Mouse (Mus musculus): ENCODE data around the gene Mamstr. TPM values are rescaled to one million over a fixed set of nuclear protein-coding genes. Genes with fewer than 3 reads are reported as not detected.

The Mamstr gene
- polyA plus RNA-seq, 1 experiment, result 2.5 TPM

DNA sequence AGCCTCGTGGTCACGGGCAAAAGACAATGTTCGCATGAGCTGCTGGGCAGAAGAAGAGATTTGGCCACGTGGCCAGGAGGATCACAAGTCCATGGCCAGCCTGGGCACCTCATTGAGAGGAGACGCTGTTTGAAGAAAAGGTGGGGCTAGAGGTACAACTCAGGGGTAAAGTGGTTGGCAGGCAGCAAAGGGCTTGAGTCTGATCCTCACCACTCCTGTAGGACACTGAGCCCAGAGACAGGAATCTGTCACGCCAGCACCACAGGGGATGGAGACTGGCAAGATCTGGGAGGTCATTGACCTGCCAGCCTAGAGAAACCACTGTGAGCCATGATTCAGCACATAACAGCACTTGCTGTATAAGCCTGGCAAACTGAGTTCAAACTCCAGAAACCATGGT is 42.2 kb upstream of the Mamstr start:
- Histone ChIP-seq H3K4me1 (ENCODE audit: control insufficient read depth, insufficient read depth, insufficient read length) (no peaks in the 10 kb centered on the region), H3K27me3 (ENCODE audit: control insufficient read depth, insufficient read depth, low read length) (no peaks in the 10 kb centered on the region), H3K36me3 (ENCODE audit: control insufficient read depth, insufficient read depth, low read length) (no peaks in the 10 kb centered on the region), H3K4me3 (ENCODE audit: extremely low read depth, insufficient read depth, insufficient read length) (no peak overlapping the region), H3K27ac (ENCODE audit: insufficient read depth, low read length) (no peak overlapping the region)
- TF ChIP-seq CTCF (IDR thresholded peaks at IDR 0.05; ENCODE audit: extremely low read depth, insufficient read depth, insufficient read length, insufficient replicate concordance) (no peak), POLR2A (IDR thresholded peaks at IDR 0.05; ENCODE audit: low read depth, low read length) (no peak)
- no peak for DNase-seq (ENCODE audit: low read depth in 1 of 2, low spot score in 2 of 2)
- 88% methylated on average over 6 of the region's 6 CpGs for WGBS

DNA sequence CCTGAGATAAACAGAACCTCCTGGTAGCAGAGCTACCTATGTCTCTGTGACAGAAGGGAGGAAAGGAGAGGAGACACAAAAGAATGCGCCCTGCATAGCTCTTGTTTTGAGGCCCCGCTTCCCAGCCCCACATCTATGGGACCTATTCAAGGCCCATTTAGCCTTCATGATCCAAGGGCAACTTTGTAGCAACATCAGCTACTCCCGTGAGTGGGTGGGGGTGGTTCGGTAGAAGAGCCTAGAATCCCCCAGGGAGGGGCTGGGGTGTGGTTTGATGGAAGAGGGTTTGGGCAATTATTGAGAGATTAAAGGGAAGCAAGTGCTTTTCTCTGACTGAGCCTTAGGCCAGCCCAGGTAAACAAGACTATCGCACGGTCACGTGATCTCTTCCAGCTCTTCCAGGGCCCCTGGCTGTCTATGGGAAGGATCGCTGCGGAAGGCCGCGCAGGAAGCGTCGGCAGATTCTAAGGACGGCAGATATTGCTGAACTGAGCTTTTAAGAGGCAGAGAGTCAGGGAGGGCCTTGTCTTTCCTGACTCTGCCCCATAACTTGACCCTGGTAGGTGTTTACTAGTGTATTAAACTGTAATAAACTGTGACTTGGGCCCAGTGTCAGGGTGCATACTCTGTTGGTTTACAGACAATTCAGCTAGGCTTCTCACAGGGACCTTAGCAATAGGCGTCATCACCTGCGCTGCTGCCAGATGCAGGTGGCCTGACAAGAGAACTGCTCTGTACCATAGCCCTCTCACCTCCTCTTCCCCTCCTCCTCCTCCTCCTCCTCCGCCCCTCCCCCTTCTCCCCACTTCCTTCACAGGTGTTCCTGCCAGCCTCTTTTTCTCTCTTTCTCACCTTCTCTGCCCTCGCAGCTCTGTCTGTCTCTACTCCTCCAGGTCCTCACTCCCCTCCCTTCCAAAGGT is 40.6 kb upstream of the Mamstr start:
- no peaks in the 10 kb centered on the region for H3K36me3 ChIP-seq (ENCODE audit: control insufficient read depth, insufficient read depth, low read length)
- TF ChIP-seq CTCF (IDR thresholded peaks at IDR 0.05; ENCODE audit: extremely low read depth, insufficient read depth, insufficient read length, insufficient replicate concordance) (no peak), POLR2A (IDR thresholded peaks at IDR 0.05; ENCODE audit: low read depth, low read length) (no peak)
- no peak overlapping the region for H3K4me3 ChIP-seq (ENCODE audit: extremely low read depth, insufficient read depth, insufficient read length)
- DNase-seq (ENCODE audit: low read depth in 1 of 2, low spot score in 2 of 2), result no peak
- no peaks in the 10 kb centered on the region for H3K4me1 ChIP-seq (ENCODE audit: control insufficient read depth, insufficient read depth, insufficient read length)
- H3K27ac ChIP-seq (ENCODE audit: insufficient read depth, low read length), result no peak overlapping the region
- no peaks in the 10 kb centered on the region for H3K27me3 ChIP-seq (ENCODE audit: control insufficient read depth, insufficient read depth, low read length)
- 80% methylated on average over 18 of the region's 18 CpGs for WGBS

DNA sequence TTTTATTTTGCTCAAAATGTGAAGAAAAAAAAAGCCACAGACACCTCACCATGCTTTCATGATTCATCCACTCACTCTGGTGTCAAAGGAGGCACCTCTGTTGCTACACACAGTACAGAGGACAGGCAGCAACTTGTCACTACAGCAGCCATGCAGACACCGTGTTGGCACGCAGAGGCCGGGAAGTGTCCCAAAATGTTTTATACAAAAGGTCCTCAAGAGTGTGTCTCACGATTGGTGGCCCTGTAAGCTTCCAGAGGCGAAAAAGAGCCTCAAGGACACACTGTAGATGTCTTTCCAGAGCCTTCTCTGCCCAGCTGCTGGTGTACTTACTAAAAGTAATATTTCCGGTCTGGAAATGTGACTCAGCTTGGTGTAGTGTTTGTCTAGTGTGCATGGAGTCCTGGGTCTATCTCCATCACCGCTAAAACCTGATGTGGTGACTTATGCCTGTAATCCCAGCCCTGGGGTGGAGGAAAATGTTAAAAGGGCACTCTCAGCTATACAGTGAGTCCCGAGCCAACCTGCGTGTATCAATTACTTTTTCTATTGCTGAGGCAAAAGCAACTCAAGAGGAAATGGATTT is 34.0 kb upstream of the Mamstr start:
- H3K4me1 ChIP-seq (ENCODE audit: control insufficient read depth, insufficient read depth, insufficient read length), result no peaks in the 10 kb centered on the region
- H3K27ac ChIP-seq (ENCODE audit: insufficient read depth, low read length), result no peak overlapping the region
- 76% methylated on average over 9 of the region's 9 CpGs for WGBS
- H3K36me3 ChIP-seq (ENCODE audit: control insufficient read depth, insufficient read depth, low read length), result no peaks in the 10 kb centered on the region
- no peak overlapping the region for H3K4me3 ChIP-seq (ENCODE audit: extremely low read depth, insufficient read depth, insufficient read length)
- DNase-seq (ENCODE audit: low read depth in 1 of 2, low spot score in 2 of 2), result no peak
- no peak for TF ChIP-seq POLR2A (IDR thresholded peaks at IDR 0.05; ENCODE audit: low read depth, low read length)
- no peak for TF ChIP-seq CTCF (IDR thresholded peaks at IDR 0.05; ENCODE audit: extremely low read depth, insufficient read depth, insufficient read length, insufficient replicate concordance)
- H3K27me3 ChIP-seq (ENCODE audit: control insufficient read depth, insufficient read depth, low read length), result no peaks in the 10 kb centered on the region

DNA sequence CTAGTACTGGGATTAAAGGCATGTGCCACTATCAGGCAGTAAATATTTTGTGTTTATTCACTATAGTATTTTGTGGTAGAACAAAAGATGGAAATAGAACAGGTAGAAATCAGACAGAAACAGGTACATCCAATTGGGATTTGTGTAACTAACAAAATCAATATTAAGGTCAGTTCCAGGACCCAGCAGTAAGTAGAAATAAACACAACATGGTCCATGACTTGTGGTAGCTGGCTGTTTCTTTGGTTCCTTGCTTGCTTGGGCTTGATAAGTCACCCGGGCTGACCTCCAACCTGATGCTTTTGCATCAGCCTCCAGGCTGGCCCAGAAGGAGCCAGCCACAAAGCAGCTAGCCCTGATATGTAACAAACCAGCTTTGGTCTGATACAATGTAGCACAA is 30.3 kb upstream of the Mamstr start:
- no peaks in the 10 kb centered on the region for H3K36me3 ChIP-seq (ENCODE audit: control insufficient read depth, insufficient read depth, low read length)
- 72% methylated on average over 1 of the region's 1 CpGs for WGBS
- no peak for TF ChIP-seq POLR2A (IDR thresholded peaks at IDR 0.05; ENCODE audit: low read depth, low read length)
- TF ChIP-seq CTCF (IDR thresholded peaks at IDR 0.05; ENCODE audit: extremely low read depth, insufficient read depth, insufficient read length, insufficient replicate concordance), result no peak

DNA sequence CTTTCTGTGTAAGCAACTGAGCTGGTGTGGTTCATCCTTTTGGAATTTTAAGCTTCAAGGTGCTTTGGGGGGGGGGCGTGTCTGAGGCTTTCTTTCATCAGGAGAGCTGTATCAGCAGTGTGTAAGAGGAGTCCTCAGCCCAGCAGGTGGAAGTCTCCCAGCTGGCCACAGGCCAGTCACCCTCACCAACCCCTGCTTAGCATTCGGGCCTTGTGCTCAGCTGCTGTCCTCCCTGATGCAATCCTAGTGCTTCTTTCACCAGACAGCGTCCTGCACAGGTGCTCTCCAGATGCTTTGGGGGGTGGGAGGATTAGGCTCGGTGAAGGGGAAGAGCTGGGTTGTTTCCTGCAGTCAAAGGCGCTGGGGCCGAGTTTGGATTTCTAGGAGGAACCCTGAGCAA is 23.5 kb upstream of the Mamstr start:
- WGBS, result 67% methylated on average over 6 of the region's 6 CpGs
- TF ChIP-seq POLR2A (IDR thresholded peaks at IDR 0.05; ENCODE audit: low read depth, low read length), result no peak
- no peak for TF ChIP-seq CTCF (IDR thresholded peaks at IDR 0.05; ENCODE audit: extremely low read depth, insufficient read depth, insufficient read length, insufficient replicate concordance)
- no peak overlapping the region for H3K4me3 ChIP-seq (ENCODE audit: extremely low read depth, insufficient read depth, insufficient read length)
- DNase-seq (ENCODE audit: low read depth in 1 of 2, low spot score in 2 of 2), result no peak
- H3K27ac ChIP-seq (ENCODE audit: insufficient read depth, low read length), result no peak overlapping the region
- peaks cover 2% of the 10 kb centered on the region; the same call in 1 of the 2 replicates for H3K27me3 ChIP-seq (ENCODE audit: control insufficient read depth, insufficient read depth, low read length)
- H3K36me3 ChIP-seq (ENCODE audit: control insufficient read depth, insufficient read depth, low read length), result no peaks in the 10 kb centered on the region
- H3K4me1 ChIP-seq (ENCODE audit: control insufficient read depth, insufficient read depth, insufficient read length), result no peaks in the 10 kb centered on the region; the same call in 1 of the 2 replicates

More for the DNA sequence above, 30.3 kb upstream of the Mamstr start:
- no peak for DNase-seq (ENCODE audit: low read depth in 1 of 2, low spot score in 2 of 2)
- Histone ChIP-seq H3K4me3 (ENCODE audit: extremely low read depth, insufficient read depth, insufficient read length) (no peak overlapping the region), H3K27ac (ENCODE audit: insufficient read depth, low read length) (no peak overlapping the region), H3K27me3 (ENCODE audit: control insufficient read depth, insufficient read depth, low read length) (no peaks in the 10 kb centered on the region), H3K4me1 (ENCODE audit: control insufficient read depth, insufficient read depth, insufficient read length) (no peaks in the 10 kb centered on the region)

DNA sequence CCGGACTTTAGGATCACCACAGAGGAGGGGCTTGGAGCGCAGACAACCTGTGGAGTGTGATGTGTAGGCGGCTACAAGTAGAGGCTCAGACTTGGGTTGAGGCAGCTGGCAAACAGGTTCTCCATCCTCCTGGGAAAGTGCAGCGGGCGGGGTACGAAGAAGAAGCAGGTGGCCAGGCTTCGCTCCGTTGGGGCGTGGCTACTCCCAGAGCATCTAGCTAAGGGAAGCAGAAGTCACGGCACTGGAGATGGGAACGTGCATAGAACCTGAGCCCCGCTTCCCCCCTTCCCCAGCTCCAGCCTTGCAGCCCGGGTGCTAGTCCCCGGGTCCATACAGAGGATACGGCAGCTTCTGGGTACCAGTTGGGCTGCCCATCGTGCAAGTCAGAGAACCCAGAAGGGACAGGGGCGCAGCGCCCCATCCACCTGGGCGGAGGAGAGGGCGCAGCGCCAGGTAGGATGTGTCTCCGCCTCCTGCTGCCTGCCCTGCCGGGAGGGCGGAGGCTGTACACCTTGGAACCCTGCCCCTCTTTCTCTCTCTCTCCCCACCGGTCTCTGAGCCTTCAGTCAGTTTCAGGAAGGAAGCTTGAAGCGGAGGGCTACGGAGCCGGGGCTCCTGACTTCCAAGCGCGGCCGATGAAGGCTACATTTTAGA is 22.6 kb upstream of the Mamstr start, which contains the start of gene Fut1:
Gene Fut1, plus strand, starts transcription at position 248 of the 654 bp plus-strand sequence.
- Histone ChIP-seq H3K27me3 (ENCODE audit: control insufficient read depth, insufficient read depth, low read length) (peaks cover 2% of the 10 kb centered on the region; the same call in 1 of the 2 replicates), H3K4me3 (ENCODE audit: extremely low read depth, insufficient read depth, insufficient read length) (no peak within 1 kb of the TSS), H3K4me1 (ENCODE audit: control insufficient read depth, insufficient read depth, insufficient read length) (no peaks in the 10 kb centered on the region; the same call in 1 of the 2 replicates), H3K36me3 (ENCODE audit: control insufficient read depth, insufficient read depth, low read length) (no peaks in the 10 kb centered on the region), H3K27ac (ENCODE audit: insufficient read depth, low read length) (no peak within 1 kb of the TSS)
- TF ChIP-seq POLR2A (IDR thresholded peaks at IDR 0.05; ENCODE audit: low read depth, low read length), result no peak
- no peak for TF ChIP-seq CTCF (IDR thresholded peaks at IDR 0.05; ENCODE audit: extremely low read depth, insufficient read depth, insufficient read length, insufficient replicate concordance)
- WGBS, result 32% methylated on average over 31 of the region's 31 CpGs
- no peak for DNase-seq (ENCODE audit: low read depth in 1 of 2, low spot score in 2 of 2)
